Mouse (Mus musculus) 3T3-L1 (cell line): ENCODE results near the gene Sdhaf1.

ENCODE experiments used
- DNase-seq: peaks from one replicate; pipeline ENCODE4 v3.0.0-alpha.2; 2015; ENCODE audit warnings: low read depth, low spot score

Gene Sdhaf1

DNA sequence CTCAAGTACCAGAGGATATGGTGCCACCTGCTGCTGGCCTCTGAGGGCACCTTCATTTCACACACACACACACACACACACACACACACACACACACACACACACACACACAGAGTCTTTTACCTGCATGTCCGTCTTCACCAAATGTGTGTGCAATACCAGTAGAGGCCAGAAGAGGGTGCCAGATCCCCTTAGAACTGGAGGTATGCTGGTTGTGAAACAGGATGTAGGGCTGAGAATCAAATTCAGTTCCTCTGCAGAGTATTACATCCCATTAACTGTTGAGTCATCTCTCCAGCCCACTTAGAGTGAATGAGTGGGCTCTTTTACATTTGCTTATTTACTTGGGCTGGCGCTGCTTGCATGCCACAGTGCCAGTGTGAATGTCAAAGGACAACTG lies 1.7 kb upstream of the Sdhaf1 start:
- peak; percentile 62 for DNase-seq

GRCm38 (mm10) chr7:30324300-30324944 lies 727 bp upstream of the Sdhaf1 start:
- no peak for DNase-seq

DNA sequence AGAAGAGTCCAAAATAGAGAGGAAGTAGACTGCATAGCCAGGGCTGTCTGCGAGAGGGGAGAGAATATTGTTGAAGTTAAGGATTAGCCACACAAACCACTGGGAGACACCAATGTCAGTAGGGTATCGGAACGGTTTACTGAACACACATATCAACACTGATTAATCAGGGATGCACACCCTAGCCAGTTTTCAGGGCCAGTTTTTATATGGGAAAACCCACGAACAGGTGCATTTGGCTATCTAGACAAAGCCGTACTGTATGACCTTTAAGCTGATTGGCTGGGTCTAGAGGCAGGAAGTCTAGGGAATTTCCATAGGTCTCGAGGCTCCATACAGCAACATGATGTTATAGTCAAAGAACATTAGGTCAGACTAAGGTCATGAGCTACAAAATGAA lies 830 bp downstream of the Sdhaf1 start:
- DNase-seq: peak; percentile 29

DNA sequence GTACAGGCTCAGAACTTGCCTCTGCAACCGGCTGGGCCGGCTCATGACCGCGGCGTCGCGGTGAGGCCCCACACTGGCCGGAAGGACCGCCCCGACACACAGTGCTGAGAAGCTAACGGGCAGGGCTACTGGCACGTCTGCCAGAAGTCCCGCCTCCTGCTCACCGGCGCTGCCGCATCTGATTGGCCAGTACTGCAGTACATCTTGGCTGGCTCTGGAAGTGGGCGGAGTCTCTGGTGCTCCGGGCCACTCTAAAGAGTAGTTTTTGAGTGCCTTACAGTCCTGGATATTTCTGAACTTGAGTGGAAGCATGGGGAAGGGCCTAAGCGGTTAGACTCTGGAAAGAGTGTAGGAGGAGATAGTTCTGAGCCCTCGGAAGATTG lies 1.4 kb downstream of the Sdhaf1 start:
- peak; percentile 96 for DNase-seq

DNA sequence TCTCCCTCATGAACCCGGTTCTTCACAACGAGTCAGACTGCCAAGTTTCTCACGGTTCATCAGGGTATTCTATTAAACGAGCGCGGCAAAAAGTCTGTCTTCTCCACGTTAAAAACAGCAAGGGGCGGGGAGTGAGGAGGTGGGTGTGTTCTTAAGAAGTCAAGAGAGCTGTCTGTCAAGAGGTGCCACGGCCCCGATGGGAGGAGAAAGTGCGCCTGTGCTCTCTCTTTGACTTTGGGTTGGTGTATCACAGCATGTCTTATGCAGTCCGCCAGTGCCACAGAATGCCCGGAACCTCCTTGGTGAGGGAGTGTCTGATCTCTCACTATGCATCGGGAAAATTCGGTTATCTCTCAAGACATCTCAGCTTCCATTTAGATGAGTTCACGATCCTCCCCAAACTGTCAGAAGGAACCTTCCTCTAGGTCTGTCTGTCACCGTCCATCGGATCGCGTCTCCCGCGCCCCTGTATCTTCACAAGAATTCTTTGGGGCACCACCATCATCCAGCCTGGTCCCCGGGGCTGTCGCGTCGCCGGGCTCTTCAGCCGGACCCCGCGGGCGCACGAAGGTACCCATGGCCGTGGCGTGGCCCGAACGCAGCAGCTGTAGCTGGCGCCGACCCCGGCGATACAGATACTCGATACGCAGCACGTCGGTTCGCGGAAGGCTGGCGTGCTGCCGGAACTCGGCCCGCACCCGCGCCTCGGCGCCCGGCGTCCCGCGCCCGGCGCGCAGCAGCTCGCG lies 2.0 kb downstream of the Sdhaf1 start, which contains the start of gene E130208F15Rik:
Gene E130208F15Rik, plus strand, starts transcription at position 202 of the 746 bp plus-strand sequence.
- peak; percentile 85 for DNase-seq

DNA sequence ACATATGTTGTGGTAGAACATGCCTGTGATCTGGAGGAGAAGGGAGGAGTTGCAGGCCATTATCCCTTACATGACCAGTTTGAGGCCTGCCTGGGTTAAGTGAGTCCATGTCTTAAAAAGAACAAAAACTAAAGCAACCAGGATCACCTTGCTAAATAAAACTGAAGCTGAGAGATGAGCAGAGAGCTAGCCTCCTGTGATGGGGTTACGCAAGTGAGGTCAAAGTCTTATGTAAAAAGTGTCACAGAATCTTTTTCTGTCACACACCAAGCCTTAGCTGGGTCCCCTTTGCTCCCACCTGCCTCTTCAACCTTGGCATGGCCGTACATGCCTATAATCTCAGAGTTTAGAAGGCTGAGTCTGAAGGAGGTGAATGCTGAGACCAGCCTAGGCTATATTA lies 2.7 kb downstream of the Sdhaf1 start:
- DNase-seq: no peak

DNA sequence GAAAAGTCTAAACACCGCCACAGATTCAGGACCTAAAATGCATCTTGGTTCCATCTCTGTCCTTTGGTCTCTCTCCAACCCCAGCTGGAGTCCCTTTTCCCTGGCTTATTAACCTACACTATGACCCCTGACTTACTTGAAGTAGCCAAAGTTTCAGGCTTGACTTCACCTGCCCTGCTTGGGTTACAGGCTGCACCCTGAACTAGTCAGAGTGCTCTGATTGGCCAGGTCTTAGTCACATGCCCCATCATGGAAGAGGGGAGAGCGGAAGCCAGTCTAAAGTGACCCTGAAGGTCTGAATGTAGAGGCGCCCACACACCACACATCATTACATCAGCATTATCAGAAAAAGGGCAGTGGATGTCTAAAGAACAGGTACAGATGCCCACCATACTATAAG lies 5.6 kb downstream of the Sdhaf1 start:
- DNase-seq: no peak

GRCm38 (mm10) chr7:30315559-30316529 lies 7.9 kb downstream of the Sdhaf1 start:
- no peak for DNase-seq

DNA sequence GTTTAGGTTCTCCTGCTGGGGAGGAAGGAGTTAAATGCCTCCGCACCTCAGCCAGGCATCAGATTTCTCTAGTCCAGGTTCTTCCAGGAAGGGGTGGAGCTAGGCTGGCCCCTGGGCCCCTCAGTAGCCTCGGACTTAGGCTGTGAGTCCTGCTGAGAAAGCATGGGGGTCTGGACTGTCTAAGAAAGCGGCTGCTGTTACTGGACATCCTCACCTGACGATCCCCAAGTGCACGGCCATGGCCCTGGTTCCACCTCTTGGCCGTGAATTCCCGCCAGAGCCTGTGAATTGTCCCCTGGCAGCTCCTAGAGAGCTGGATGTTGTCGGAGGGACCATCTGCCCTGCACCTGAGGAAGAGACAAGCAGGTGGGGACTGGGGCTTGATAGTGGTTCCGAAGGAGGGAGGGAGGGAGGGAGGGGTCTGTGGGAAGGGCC lies 9.0 kb downstream of the Sdhaf1 start, which contains the start of gene Syne4:
Gene Syne4, plus strand, starts transcription at position 87 of the 435 bp plus-strand sequence.
- DNase-seq: no peak

DNA sequence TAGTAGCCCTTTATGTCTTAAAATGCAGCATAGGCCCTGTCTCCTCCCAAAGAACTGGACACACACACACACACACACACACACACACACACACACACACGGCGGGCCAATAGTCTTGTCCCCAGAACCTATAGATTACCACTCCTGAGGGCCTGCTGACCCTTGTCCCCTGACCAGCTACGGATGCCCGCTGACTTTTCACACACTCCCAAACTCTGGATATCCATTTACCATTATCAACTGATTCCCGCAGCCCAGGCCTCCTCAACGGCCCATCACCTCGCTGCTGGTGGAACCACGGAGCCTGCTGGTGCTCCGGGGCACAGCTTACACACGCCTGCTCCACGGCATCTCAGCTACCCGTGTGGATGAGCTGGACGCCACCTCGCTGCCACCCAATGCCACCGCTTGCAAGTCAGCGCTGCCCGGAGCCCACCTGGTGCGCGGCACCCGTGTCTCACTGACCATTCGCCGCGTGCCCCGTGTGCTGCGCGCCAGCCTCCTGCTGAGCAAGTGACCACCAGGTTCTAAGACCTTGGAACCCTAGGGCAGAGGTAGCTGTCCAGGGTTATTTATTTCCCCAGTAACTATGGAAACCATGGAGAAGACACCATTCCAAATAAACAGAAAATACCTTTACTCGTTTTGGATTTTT lies 9.9 kb downstream of the Sdhaf1 start:
- no peak for DNase-seq

DNA sequence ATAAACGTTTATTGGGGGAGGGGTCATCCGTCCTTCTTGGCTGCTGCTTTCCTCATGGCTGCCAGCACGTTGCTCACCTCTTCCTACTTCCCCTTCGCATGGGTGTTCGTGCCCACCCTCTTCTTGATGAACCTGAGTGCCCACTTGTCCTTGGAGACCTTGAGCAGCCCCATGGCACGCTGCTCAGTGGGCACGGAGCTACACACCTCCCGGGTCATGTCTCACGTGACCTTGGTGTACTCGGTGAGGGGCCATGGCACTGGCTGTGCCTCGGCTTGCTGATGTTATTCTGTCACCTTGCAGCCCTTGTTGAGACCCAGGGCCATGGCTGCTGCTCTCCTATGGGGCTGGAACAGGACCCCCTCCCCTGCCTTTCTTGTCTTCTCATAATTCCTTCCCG lies 13.6 kb downstream of the Sdhaf1 start:
- no peak for DNase-seq

- no peak for DNase-seq
These were observed 14.1 kb downstream of the Sdhaf1 start for GRCm38 (mm10) chr7:30309395-30310129.

GRCm38 (mm10) chr7:30308076-30309005 lies 15.4 kb downstream of the Sdhaf1 start, which contains the start of gene Alkbh6:
Gene Alkbh6 (plus strand): TSS chr7:30308717.
- DNase-seq: peak; percentile 97

- DNase-seq: peak; percentile 56
These were observed 17.5 kb downstream of the Sdhaf1 start for GRCm38 (mm10) chr7:30306083-30306779.

DNA sequence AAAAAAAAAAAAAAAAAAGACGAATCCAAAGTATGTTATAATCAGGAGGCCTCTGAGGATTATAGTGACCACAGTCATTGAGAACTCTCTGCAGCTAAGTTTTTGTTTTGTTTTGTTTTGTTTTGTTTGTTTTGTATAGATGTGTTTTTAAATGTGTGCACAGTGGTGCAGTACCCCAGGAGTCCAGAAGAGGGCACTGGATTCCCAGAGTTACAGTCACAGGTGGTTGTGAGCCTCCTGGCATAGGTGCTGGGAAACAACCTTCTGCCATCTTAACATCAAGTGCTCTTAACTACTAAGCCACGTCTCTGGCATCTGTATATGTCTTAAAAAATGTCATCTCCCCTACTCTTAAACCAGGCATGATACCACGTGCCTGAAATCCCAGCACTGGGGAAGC lies 22.8 kb downstream of the Sdhaf1 start:
- peak; percentile 59 for DNase-seq

DNA sequence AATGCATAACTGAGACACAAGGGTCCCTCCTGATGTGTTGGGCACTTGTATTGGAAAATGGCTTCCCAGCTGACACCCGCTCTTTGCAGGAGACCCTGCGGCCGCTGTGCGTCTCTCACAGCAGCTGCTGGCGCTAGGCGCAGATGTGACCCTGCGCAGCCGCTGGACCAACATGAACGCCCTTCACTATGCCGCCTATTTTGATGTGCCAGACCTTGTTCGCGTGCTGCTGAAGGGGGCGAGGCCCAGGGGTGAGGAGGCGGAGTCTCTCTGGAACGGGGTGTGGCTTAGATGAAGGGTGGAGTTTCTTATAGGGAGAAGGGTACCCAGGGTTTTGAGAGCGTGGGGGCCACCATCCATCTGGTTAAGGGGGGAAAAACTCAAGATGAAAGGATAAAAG lies 26.4 kb downstream of the Sdhaf1 start:
- no peak for DNase-seq

DNA sequence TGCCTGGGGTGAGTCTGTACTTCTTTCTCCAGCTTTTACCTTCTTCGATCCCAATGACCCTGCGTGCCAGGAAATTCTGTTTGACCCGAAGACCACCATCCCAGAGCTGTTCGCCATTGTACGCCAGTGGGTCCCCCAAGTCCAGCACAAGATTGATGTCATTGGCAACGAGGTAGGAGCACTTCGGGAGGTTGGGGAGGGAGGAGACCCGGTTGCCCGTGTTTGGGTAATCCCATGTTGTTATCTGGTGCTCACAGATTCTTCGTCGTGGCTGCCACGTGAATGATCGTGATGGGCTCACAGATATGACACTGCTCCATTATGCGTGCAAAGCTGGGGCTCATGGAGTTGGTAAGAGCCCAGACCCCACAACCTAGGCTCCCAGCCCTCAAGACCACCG lies 26.9 kb downstream of the Sdhaf1 start:
- DNase-seq: no peak

GRCm38 (mm10) chr7:30295103-30295502 lies 28.6 kb downstream of the Sdhaf1 start:
- peak; percentile 53 for DNase-seq

- DNase-seq: no peak
These were observed 29.4 kb downstream of the Sdhaf1 start for GRCm38 (mm10) chr7:30294296-30294695.
